Mouse (Mus musculus): ENCODE data around the gene Ubtd1.

Ubtd1 gene

GRCm38 (mm10) chr19:41981595-41981927, at the start of gene Ubtd1:
Ubtd1 (plus strand) TSS chr19:41981763.
- no peak for DNase-seq (ENCODE audit: low spot score in 2 of 2)

- peak in 1 of 2 experiments; percentile 24 for DNase-seq (ENCODE audit: low spot score in 2 of 2)
These were observed 48.9 kb upstream of the Ubtd1 start for GRCm38 (mm10) chr19:41932686-41933085.

GRCm38 (mm10) chr19:41933179-41934086, 48.1 kb upstream of the Ubtd1 start, which contains the start of the genes Exosc1 and Zdhhc16:
Exosc1 (minus strand) TSS chr19:41933423.
Zdhhc16 (plus strand) TSS chr19:41933480.
- peak; percentile 98 to 99 for DNase-seq (ENCODE audit: low spot score in 2 of 2)

- DNase-seq (ENCODE audit: low spot score in 2 of 2): no peak
These were observed 47.4 kb upstream of the Ubtd1 start for GRCm38 (mm10) chr19:41934124-41934523.

- no peak for DNase-seq (ENCODE audit: low spot score in 2 of 2)
These were observed 45.6 kb upstream of the Ubtd1 start for GRCm38 (mm10) chr19:41935921-41936320.

GRCm38 (mm10) chr19:41938539-41938938, 43.0 kb upstream of the Ubtd1 start:
- DNase-seq (ENCODE audit: low spot score in 2 of 2): no peak

- no peak for DNase-seq (ENCODE audit: low spot score in 2 of 2)
These were observed 37.7 kb upstream of the Ubtd1 start for GRCm38 (mm10) chr19:41943841-41944240.

GRCm38 (mm10) chr19:41952287-41952686, 29.3 kb upstream of the Ubtd1 start:
- no peak for DNase-seq (ENCODE audit: low spot score in 2 of 2)

- no peak for DNase-seq (ENCODE audit: low spot score in 2 of 2)
These were observed 28.0 kb upstream of the Ubtd1 start for GRCm38 (mm10) chr19:41953574-41953973.

- no peak for DNase-seq (ENCODE audit: low spot score in 2 of 2)
These were observed 11.9 kb upstream of the Ubtd1 start for GRCm38 (mm10) chr19:41969618-41970017.

- DNase-seq (ENCODE audit: low spot score in 2 of 2): peak; percentile 24 to 31
These were observed 7.4 kb upstream of the Ubtd1 start for GRCm38 (mm10) chr19:41973891-41974794.

GRCm38 (mm10) chr19:41980422-41980818, 1.1 kb upstream of the Ubtd1 start:
- DNase-seq (ENCODE audit: low spot score in 2 of 2): peak in 1 of 2 experiments; percentile 39

- peak; percentile 99 for DNase-seq (ENCODE audit: low spot score in 2 of 2)
These were observed 556 bp upstream of the Ubtd1 start, which contains the start of gene Mms19 for GRCm38 (mm10) chr19:41980819-41981594. Mms19 (minus strand) TSS chr19:41981157.

GRCm38 (mm10) chr19:41981931-41982790, 598 bp downstream of the Ubtd1 start:
- DNase-seq (ENCODE audit: low spot score in 2 of 2): no peak

- DNase-seq (ENCODE audit: low spot score in 2 of 2): no peak
These were observed 1.2 kb downstream of the Ubtd1 start for GRCm38 (mm10) chr19:41982791-41983150.

- DNase-seq (ENCODE audit: low spot score in 2 of 2): no peak
These were observed 4.4 kb downstream of the Ubtd1 start for GRCm38 (mm10) chr19:41985994-41986393.

- DNase-seq (ENCODE audit: low spot score in 2 of 2): no peak
These were observed 5.6 kb downstream of the Ubtd1 start for GRCm38 (mm10) chr19:41987206-41987605.

- no peak for DNase-seq (ENCODE audit: low spot score in 2 of 2)
These were observed 8.2 kb downstream of the Ubtd1 start for GRCm38 (mm10) chr19:41989810-41990209.

GRCm38 (mm10) chr19:41991926-41992477, 10.4 kb downstream of the Ubtd1 start:
- DNase-seq (ENCODE audit: low spot score in 2 of 2): no peak

- no peak for DNase-seq (ENCODE audit: low spot score in 2 of 2)
These were observed 11.4 kb downstream of the Ubtd1 start for GRCm38 (mm10) chr19:41992971-41993370.

Data from frontal cortex, postnatal 10 days (tissue).